Mouse (Mus musculus) liver (tissue): ENCODE results near the gene E130116L18Rik.
"Not testable (repeated sequence)": the region's sequence is repeated elsewhere in the genome, so short reads cannot be mapped to it uniquely, and the experiment has no call there.

Experiments
- DNase-seq: peaks from one replicate; pipeline ENCODE4 v3.0.0-alpha.2; 2020; ENCODE audit warnings: mixed read lengths

Gene E130116L18Rik

DNA sequence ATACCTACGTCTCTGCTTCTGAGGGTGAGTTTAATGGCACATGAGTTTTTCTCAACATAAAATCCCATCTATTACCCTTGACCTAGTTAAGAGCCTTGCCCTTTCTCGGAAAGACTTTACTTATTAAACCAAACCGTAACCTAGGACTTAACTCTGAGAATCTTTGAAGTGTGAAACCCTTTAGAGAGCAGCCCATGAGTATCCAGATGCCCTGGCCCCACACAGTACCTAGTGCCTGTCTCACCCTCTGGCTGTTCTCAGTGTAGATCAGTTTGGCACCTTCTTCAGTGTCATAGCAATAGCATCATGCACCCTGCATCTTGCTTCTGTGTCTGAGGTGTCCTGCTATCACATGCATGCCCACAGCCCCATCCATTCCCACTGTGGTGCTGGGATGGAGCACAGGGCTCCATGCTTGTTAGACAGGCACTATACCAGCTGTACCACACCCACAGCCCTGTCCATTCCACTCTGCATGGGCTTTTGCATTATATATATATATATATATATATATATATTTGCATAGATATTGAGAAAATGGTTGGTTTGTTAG lies 42.9 kb downstream of the E130116L18Rik start:
- DNase-seq, result no peak

DNA sequence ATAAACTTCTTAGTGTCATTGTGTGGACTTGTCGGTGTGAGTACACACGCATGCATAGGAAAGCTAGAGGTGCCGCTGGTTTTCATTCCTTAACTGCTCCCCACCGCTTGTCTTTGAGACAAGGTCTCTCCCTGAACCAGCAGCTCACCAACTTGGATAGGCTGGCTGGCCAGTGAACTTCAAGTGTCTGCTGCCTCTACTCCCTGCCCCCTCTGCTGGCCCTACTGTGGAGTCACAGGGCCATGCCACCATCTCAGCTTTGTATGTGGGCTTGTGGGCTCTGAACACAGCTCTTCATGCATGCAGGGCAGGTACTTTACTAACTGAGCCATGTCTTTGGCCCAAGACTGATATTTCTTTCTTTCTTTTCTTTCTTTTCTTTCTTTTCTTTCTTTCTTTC lies 43.7 kb downstream of the E130116L18Rik start:
- no peak for DNase-seq

DNA sequence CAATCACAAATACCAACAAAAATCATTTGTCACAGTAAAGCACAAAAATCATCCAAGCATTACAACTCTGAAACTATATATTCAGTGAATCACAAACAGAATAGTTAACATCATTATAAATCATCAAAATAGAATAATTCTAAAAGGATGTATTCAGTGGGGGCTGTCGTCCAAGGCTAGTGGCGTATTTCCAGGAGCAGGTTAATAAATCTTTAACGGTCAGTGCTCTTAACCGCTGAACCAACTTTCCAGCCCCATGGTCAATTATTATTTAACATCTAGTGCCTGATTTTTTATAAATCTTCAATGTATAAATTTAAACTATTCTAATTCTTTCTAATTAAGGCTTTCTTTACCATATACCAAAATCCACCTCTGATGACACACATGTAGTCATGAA lies 44.4 kb downstream of the E130116L18Rik start:
- DNase-seq, result not testable (repeated sequence)

DNA sequence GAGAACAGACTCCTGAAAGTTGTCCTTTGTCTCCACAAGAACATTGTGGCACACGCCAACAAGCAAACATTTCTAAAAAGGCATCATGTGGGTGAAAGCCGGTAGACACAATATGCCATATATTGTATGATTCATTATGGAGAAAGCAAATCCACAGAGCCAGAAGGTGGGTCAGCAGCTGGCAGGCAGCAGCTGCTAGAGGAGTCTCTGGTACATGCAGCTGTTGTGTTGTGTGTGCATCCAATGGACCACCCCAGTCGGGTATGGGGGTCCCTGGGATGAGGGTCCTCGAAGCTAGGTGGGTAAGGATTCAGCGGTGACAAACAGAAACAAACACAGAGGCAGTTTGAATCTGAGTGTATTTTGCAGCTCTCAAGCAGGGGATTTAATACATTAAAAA lies 45.0 kb downstream of the E130116L18Rik start:
- DNase-seq, result not testable (repeated sequence)
